Mouse (Mus musculus) hindbrain, embryonic 11.5 days (tissue): Measurements from ENCODE around the gene Lhb. TPM values are rescaled to one million over a fixed set of nuclear protein-coding genes. Genes with fewer than 3 reads are reported as not detected.
A peak's percentile ranks its signal among the peaks of the same experiment; 100 is the strongest.
"Not testable (repeated sequence)": the region's sequence is repeated elsewhere in the genome, so short reads cannot be mapped to it uniquely, and the experiment has no call there.

ENCODE experiments used
- ATAC-seq: fragments of 200-750 bp; cut with Nextera tagmentation; 2 replicates; pipeline ENCODE4 v1.8.0; 2017; ENCODE audit warnings: mild to moderate bottlenecking, moderate TSS enrichment, moderate library complexity; ENCODE audit not compliant: low FRiP score
- DNase-seq: peaks from one replicate; pipeline ENCODE4 v3.0.0-alpha.2; 2015; ENCODE audit warnings: low spot score
- H3K27ac ChIP-seq: fragments of 300-500 bp; sonication (generic); 2 replicates; pipeline ENCODE4 v1.5.1; 2014; ENCODE audit warnings: mild to moderate bottlenecking, low read depth, low read length
- H3K27me3 ChIP-seq: fragments of 300-500 bp; sonication (generic); 2 replicates; pipeline ENCODE4 v1.6.1; 2014; ENCODE audit warnings: mild to moderate bottlenecking, low read length, moderate library complexity, mixed read lengths; ENCODE audit not compliant: control insufficient read depth, insufficient read depth
- H3K36me3 ChIP-seq: fragments of 300-500 bp; sonication (generic); 2 replicates; pipeline ENCODE4 v1.6.1; 2014; ENCODE audit warnings: mild to moderate bottlenecking, low read length, moderate library complexity, mixed read lengths; ENCODE audit not compliant: control insufficient read depth, insufficient read depth
- H3K4me1 ChIP-seq: fragments of 300-500 bp; sonication (generic); replicated peaks from 2 replicates; pipeline ENCODE4 v1.6.1; 2014; ENCODE audit warnings: low read length, mixed read lengths; ENCODE audit not compliant: control insufficient read depth, insufficient read depth
- H3K4me2 ChIP-seq: fragments of 300-500 bp; sonication (generic); replicated peaks from 2 replicates; pipeline ENCODE4 v1.6.1; 2014; ENCODE audit warnings: mild to moderate bottlenecking, low read depth, low read length
- H3K4me3 ChIP-seq: fragments of 300-500 bp; sonication (generic); 2 replicates; pipeline ENCODE4 v1.5.1; 2014; ENCODE audit warnings: low read depth, low read length
- H3K9ac ChIP-seq: fragments of 300-500 bp; sonication (generic); 2 replicates; pipeline ENCODE4 v1.6.1; 2014; ENCODE audit warnings: low read depth, low read length
- H3K9me3 ChIP-seq: fragments of 300-500 bp; sonication (generic); 2 replicates; pipeline ENCODE4 v1.6.1; 2016; ENCODE audit warnings: low read length; ENCODE audit not compliant: control insufficient read depth
- WGBS: fragments of 180-500 bp; shearing (Covaris S2); extraction: QIAGEN DNeasy Blood & Tissue Kit; methylation state at CpG from one replicate; pipeline ENCODE4 v1.1.7; 2014; 5-methylcytosine and 5-hydroxymethylcytosine counted together
- polyA plus RNA-seq: library from polyadenylated mRNA; unstranded; fragments of >200 nt; fragmentation: Nextera tagmentation; extraction: Ambion mirVana; gene quantifications from 2 replicates; pipeline ENCODE4 v1.2.1, GENCODE M21; 2014

Lhb gene
- polyA plus RNA-seq, 1 experiment from 2014 or later, result not detected

DNA sequence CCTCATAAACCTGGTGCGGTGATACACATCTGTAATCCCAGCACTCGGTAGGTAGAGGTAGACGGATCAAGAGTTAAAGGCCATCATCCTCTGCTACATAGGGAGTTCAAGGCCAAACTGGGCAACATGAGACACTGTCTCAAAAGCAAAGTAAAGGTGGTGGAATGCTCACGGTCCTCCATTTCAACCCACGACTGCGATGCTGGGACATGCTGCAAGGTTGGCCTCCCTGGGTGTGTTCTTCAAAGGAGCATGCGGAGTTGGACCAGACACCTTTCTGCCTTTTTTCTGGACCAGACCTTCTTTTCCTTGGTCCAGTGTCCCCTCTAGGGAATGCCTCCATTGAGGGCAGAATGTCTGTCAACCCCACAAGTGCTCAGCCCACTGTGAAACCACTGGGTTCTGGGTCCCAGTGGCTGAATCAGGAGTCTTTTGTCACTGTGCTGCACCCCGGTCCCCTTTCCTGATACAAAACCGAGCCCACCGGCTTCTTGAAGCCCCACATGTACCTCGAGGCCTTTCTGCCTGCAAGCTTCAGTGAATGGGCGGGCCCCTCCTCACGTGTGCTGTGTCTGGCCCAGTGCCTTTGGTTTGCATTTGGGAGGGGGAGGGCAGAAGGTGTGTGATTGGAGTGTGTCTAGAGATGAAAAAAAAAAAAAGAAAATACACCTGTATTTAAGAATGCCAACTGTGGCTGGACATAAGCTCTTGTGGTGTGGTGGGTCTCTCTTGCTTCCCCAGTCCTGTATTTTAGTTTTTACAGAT, 35.5 kb downstream of the Lhb start:
- H3K36me3 ChIP-seq, result peaks cover 5% of the 10 kb centered on the region
- WGBS, result 81% methylated on average over 13 of the region's 13 CpGs

DNA sequence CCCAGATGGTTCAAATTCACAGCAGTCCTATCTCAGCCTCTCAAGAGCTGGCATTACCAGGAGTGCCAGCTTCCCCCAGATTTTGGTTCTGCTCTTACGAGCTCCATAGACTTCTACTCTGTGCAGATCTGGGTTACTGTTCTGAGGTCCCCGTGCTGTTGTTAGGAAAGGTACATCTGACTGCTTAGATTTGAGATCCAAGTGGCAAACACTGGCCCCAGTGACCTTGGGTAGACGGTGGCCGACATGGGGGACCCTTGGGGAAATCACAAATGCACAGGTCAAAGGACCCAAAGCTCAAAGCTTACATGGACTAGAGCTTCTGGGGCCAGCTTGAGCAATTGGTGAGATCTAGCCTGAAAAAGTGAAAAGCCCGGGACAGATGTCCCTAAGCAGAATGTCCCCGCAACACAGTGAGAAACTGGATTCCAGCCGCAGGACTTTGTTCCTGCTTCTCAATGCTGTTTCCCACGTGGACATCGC, 36.1 kb downstream of the Lhb start:
- no peaks in the 10 kb centered on the region for H3K27me3 ChIP-seq
- H3K4me1 ChIP-seq, result peaks cover 16% of the 10 kb centered on the region
- H3K27ac ChIP-seq, result 0 out of 2 replicates have a peak overlapping the region, but pooled peaks have one; percentile 3
- peak overlapping the region; percentile 64; the same call in 1 of the 2 replicates for H3K4me2 ChIP-seq
- 52% methylated on average over 9 of the region's 9 CpGs for WGBS
- no peak for DNase-seq
- H3K36me3 ChIP-seq, result peaks cover 5% of the 10 kb centered on the region
- peak overlapping the region; percentile 84; the same call in 1 of the 2 replicates for H3K4me3 ChIP-seq
- H3K9me3 ChIP-seq, result no peaks in the 10 kb centered on the region
- ATAC-seq, result no peak
- no peak overlapping the region for H3K9ac ChIP-seq

More for the DNA sequence above, 35.5 kb downstream of the Lhb start:
- no peak overlapping the region for H3K27ac ChIP-seq
- ATAC-seq (no peak), DNase-seq (no peak)
- H3K9me3 ChIP-seq, result no peaks in the 10 kb centered on the region
- H3K4me2 ChIP-seq, result no peak overlapping the region
- peaks cover 16% of the 10 kb centered on the region for H3K4me1 ChIP-seq
- no peaks in the 10 kb centered on the region for H3K27me3 ChIP-seq
- H3K9ac ChIP-seq, result no peak overlapping the region
- H3K4me3 ChIP-seq, result 0 out of 2 replicates have a peak overlapping the region, but pooled peaks have one; percentile 84

DNA sequence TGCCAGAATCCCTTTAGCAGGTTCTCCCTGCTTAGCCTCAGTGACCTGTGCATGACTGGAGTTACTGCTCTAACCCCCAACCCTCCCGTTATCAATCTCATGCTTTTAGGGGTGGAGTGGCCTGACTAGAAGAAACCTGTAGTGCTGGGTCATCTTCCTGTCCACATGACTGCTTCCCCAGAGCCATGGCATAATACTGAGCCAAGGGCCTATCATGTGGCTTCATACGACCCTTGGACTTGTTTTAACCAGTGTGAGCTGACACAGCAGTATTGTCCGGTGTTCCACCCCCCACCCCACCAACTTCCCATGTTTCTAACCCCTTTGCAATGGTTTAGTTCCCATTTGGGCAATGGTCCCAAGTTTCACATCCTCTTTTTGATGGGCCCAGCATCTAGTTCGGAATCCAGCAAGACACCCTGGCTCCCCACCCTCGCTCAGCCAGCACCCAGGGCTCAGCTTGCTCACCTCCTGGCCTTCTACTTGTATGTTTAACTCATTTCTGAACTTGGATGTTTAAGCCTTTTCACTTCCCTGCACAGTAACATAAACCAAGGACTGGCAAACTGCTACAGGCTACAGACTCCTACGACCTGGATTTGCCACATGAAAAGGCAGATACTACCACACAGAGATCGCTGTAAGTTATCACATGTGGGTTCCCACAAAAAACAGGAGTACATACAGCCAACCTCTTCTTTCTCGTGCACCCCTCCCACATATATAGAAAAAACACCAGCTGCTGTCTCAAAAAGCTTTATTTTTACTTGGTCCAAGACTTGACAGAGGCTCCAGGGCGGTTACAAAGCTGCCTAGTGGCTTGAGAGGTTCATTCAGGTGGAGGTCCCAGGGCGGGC, 36.8 kb downstream of the Lhb start:
- ATAC-seq, result no peak
- Histone ChIP-seq H3K27me3 (no peaks in the 10 kb centered on the region), H3K4me1 (peaks cover 16% of the 10 kb centered on the region), H3K9ac (no peak overlapping the region), H3K36me3 (peaks cover 5% of the 10 kb centered on the region), H3K9me3 (no peaks in the 10 kb centered on the region), H3K27ac (0 out of 2 replicates have a peak overlapping the region, but pooled peaks have one; percentile 3), H3K4me3 (peak overlapping the region; percentile 84), H3K4me2 (peak overlapping the region; percentile 64)
- 69% methylated on average over 10 of the region's 10 CpGs for WGBS
- peak; percentile 31 for DNase-seq

DNA sequence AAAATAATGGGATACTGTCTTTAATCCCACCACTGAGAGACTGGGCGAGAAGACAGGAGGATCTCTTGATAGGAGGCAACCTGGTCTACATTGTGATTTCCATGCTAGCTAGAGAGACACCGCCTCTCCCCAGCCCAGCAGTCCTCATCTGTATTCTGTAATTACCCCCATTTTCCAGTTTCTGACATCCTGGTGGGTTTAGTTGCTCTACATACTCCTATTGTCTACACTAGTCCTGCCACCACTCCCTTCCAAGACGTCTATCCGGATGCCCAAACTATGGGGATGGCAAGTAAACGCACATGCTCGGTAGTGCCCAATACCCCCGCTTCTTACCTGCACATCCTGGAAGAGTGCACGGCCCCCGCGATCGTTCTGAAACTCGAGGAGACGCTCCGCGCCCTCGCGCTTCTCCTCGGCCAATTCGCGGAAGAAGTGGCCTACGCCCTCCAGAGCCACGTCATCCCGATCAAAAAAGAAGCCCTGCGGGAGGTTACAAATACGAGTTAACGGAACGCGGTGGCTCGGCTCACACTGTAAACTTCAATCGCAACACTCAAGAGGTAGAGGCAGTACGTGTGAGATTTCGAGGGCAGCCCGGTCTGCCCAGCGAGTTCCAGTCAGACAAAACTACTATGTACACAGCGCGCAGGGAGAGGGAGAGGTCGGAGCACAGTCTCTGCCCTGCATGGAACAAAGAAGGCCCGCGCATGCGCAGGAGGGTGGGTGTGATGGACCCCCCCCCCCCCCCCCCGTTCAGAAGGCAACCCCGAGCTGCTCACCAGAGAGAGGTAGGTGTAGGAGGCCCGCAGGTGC, 38.3 kb downstream of the Lhb start:
- peak overlapping the region; percentile 67 for H3K27ac ChIP-seq
- no peaks in the 10 kb centered on the region for H3K9me3 ChIP-seq
- H3K27me3 ChIP-seq, result no peaks in the 10 kb centered on the region
- H3K4me1 ChIP-seq, result peaks cover 16% of the 10 kb centered on the region
- 1% methylated on average over 38 of the region's 43 CpGs for WGBS
- peak overlapping the region; percentile 64 for H3K4me2 ChIP-seq
- DNase-seq (peak; percentile 92), ATAC-seq (peak; percentile 80)
- H3K9ac ChIP-seq, result peak overlapping the region; percentile 92
- H3K36me3 ChIP-seq, result peaks cover 8% of the 10 kb centered on the region
- H3K4me3 ChIP-seq, result peak overlapping the region; percentile 84

DNA sequence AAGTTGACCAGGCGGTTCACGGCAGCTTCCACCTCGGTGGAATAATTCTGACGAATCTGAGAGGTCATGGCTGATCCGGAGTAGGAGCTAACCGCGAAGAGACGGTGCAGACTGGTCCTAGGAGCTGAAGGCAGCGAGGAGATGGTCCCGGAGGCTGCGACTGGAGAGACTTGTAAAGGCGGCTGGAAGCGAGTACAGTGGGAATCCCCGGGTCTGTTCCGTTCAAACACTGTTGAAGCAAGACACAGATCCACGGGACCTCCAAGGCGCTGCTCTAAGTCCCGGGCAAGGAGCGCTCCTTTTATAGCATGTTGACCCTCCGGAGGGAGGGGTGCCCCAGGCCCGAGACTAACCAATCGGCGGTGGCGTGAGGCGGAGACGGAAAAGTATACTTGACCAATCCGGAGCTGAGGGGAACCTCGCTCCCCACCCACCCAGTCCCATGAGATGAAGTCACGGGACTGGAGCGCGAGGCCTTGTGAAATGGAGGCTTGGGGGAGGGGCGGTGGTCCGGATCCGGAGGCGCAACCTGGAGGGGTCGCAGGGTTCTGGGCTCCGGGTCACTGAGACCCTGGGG, 39.0 kb downstream of the Lhb start, which contains the start of gene Ftl1:
TSS of gene Ftl1 (minus strand) at position 321 of the 577 bp plus-strand sequence.
- peaks cover 16% of the 10 kb centered on the region for H3K4me1 ChIP-seq
- not testable (repeated sequence) for H3K9me3 ChIP-seq, H3K27me3 ChIP-seq, H3K36me3 ChIP-seq
- DNase-seq, result peak; percentile 98
- peak within 1 kb of the TSS; percentile 64 for H3K4me2 ChIP-seq
- H3K9ac ChIP-seq, result peak within 1 kb of the TSS; percentile 92
- peak within 1 kb of the TSS; percentile 84 for H3K4me3 ChIP-seq
- peak; percentile 96 for ATAC-seq
- WGBS, result under 1% methylated on average over 26 of the region's 37 CpGs
- H3K27ac ChIP-seq, result peak within 1 kb of the TSS; percentile 84

DNA sequence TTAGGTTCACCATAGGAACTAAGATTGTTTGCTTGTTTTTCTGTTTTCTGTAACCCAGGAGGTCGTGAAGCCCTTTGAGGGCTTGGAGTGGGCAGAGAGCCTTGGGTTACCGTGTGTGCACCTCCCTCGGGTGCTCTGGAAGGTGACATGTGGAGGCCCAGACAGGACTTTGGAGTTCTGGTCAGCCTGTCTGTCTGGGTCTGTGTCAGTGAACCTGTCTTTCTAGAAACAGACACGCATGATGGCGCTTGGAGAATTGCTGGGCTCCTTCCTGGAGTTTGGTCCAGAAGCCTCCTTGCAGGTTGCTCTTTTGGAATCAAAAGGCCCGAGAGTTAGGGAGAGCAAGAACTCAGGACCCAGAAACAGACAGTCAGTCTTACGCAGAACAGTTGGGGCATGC, 39.8 kb downstream of the Lhb start:
- H3K36me3 ChIP-seq, result peaks cover 11% of the 10 kb centered on the region; the same call in 1 of the 2 replicates
- H3K4me3 ChIP-seq, result peak overlapping the region; percentile 84

DNA sequence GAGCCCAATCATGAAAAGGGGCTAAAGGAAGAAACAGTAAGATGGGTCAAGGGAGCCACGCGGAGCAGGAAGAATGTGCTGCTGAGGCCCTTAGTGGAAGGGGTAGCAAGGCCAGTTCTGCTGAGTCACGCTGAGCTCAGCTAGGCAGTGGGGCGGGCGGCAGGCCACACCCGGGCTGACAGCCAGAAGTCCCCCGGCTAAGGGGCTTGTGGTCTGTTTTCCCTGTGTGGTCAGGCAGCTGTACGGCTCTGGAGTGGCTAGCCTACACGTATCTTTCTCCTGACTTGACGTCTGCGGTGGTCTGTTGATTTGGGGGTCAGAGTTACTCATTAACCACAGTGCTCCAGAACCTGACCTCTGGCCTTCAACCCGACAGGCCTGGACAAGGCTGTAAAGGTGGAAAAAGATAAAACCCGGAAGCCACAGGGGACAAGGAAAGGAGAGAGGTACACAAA, 40.3 kb downstream of the Lhb start:
- 24% methylated on average over 13 of the region's 13 CpGs for WGBS
- Histone ChIP-seq H3K4me2 (peak overlapping the region; percentile 7; the same call in 1 of the 2 replicates), H3K4me1 (peaks cover 19% of the 10 kb centered on the region), H3K27ac (peak overlapping the region; percentile 84), H3K4me3 (no peak overlapping the region), H3K36me3 (peaks cover 11% of the 10 kb centered on the region; the same call in 1 of the 2 replicates), H3K9me3 (no peaks in the 10 kb centered on the region), H3K9ac (peak overlapping the region; percentile 25; the same call in 1 of the 2 replicates), H3K27me3 (no peaks in the 10 kb centered on the region)
- ATAC-seq, result no peak
- DNase-seq, result peak; percentile 45

More for the DNA sequence above, 39.8 kb downstream of the Lhb start:
- Histone ChIP-seq H3K27me3 (no peaks in the 10 kb centered on the region), H3K9me3 (no peaks in the 10 kb centered on the region), H3K27ac (peak overlapping the region; percentile 84), H3K4me2 (peak overlapping the region; percentile 49), H3K9ac (peak overlapping the region; percentile 59), H3K4me1 (peaks cover 17% of the 10 kb centered on the region)
- DNase-seq, result no peak
- WGBS, result 76% methylated on average over 7 of the region's 7 CpGs
- no peak for ATAC-seq
